14 mouse cellular contexts compared by ENCODE assay signal in genomic region chr19:40726148-40726547, GRCm38 (mm10). TPM values are rescaled to one million over a fixed set of nuclear protein-coding genes. Genes with fewer than 3 reads are reported as not detected.
DNase-seq lines count a peak whose midpoint lies in the region; ATAC-seq and TF ChIP-seq lines count a peak whose summit lies in the region.
"Had no signal": no experiment of that assay in that cellular context is flagged by ENCODE, and none has a peak within 500 bp of the region (broad histone marks: within the 10 kb centered on the region; RNA-seq: fewer than 3 reads in every experiment).

No protein-coding gene starts in this region.

- peaks cover 5% of the 10 kb centered on the region; the same call in 1 of the 2 replicates for H3K4me1 ChIP-seq in lung, postnatal 0 days (ENCODE audit: insufficient read depth, low read depth, low read length)
- no peaks in the 10 kb centered on the region; the same call in 1 of the 2 replicates for H3K4me1 ChIP-seq in lung, adult 2 months (ENCODE audit: control insufficient read depth, insufficient read depth, low read length)
- no peaks in the 10 kb centered on the region for H3K4me1 ChIP-seq in stomach, postnatal 0 days (replicated peaks; ENCODE audit: control insufficient read depth, insufficient read depth)
- H3K4me1 ChIP-seq in midbrain, embryonic 11.5 days (ENCODE audit: control insufficient read depth, insufficient read depth, low read length) = no peaks in the 10 kb centered on the region
- H3K4me1 ChIP-seq: neural tube, embryonic 12.5 days had no signal

- TF ChIP-seq EP300 in lung, postnatal 0 days (IDR thresholded peaks at IDR 0.05) = no peak
- no peak for TF ChIP-seq EP300 in stomach, postnatal 0 days (optimal IDR thresholded peaks at IDR 0.05)

- H3K9me3 ChIP-seq in lung, postnatal 0 days (ENCODE audit: low read length) = no peaks in the 10 kb centered on the region
- no peaks in the 10 kb centered on the region for H3K9me3 ChIP-seq in stomach, postnatal 0 days (ENCODE audit: control insufficient read depth, low read length)
- no peaks in the 10 kb centered on the region for H3K9me3 ChIP-seq in midbrain, embryonic 11.5 days (ENCODE audit: control insufficient read depth, low read length)
- H3K9me3 ChIP-seq: forebrain, embryonic 12.5 days; midbrain, embryonic 15.5 days; neural tube, embryonic 12.5 days had no signal

- peak; percentile 77 for ATAC-seq in lung, postnatal 0 days
- ATAC-seq in stomach, postnatal 0 days (ENCODE audit: low FRiP score, low TSS enrichment) = peak; percentile 28; the same call in 1 of the 2 replicates
- ATAC-seq in midbrain, embryonic 11.5 days (ENCODE audit: low FRiP score) = no peak
- ATAC-seq: midbrain, embryonic 15.5 days had no signal

- H3K9ac ChIP-seq in lung, postnatal 0 days (replicated peaks; ENCODE audit: low read depth) = no peak overlapping the region
- H3K9ac ChIP-seq in stomach, postnatal 0 days (ENCODE audit: low read length) = no peak overlapping the region
- H3K9ac ChIP-seq in midbrain, embryonic 11.5 days (ENCODE audit: low read length) = no peak overlapping the region
- H3K9ac ChIP-seq: forebrain, embryonic 12.5 days; midbrain, embryonic 15.5 days; neural tube, embryonic 12.5 days had no signal

- no peak overlapping the region for H3K4me2 ChIP-seq in lung, postnatal 0 days (replicated peaks; ENCODE audit: low read depth, low read length)
- no peak overlapping the region for H3K4me2 ChIP-seq in stomach, postnatal 0 days (replicated peaks; ENCODE audit: low read depth)
- H3K4me2 ChIP-seq in midbrain, embryonic 11.5 days = no peak overlapping the region
- H3K4me2 ChIP-seq: forebrain, embryonic 12.5 days; midbrain, embryonic 15.5 days; neural tube, embryonic 12.5 days had no signal

- H3K27me3 ChIP-seq in lung, postnatal 0 days (replicated peaks; ENCODE audit: insufficient read depth, low read length) = no peaks in the 10 kb centered on the region
- H3K27me3 ChIP-seq in stomach, postnatal 0 days (ENCODE audit: control insufficient read depth, insufficient read depth, low read length) = no peaks in the 10 kb centered on the region
- no peaks in the 10 kb centered on the region for H3K27me3 ChIP-seq in midbrain, embryonic 11.5 days (ENCODE audit: control insufficient read depth, insufficient read depth, low read length)
- H3K27me3 ChIP-seq: midbrain, embryonic 15.5 days; neural tube, embryonic 12.5 days had no signal

- no peak overlapping the region for H3K4me3 ChIP-seq in lung, postnatal 0 days (ENCODE audit: low read depth, low read length)
- no peak overlapping the region for H3K4me3 ChIP-seq in lung, adult 2 months (replicated peaks; ENCODE audit: extremely low read depth, low read depth, low read length)
- no peak overlapping the region for H3K4me3 ChIP-seq in stomach, postnatal 0 days (ENCODE audit: low read depth, low read length)
- no peak overlapping the region for H3K4me3 ChIP-seq in midbrain, embryonic 11.5 days (ENCODE audit: low read depth, low read length)
- H3K4me3 ChIP-seq: forebrain, embryonic 12.5 days; layer of hippocampus, adult 2 months; midbrain, embryonic 15.5 days; neural tube, embryonic 12.5 days had no signal

- no peaks in the 10 kb centered on the region for H3K36me3 ChIP-seq in lung, postnatal 0 days (ENCODE audit: insufficient read depth, low read length)
- H3K36me3 ChIP-seq in stomach, postnatal 0 days (ENCODE audit: control insufficient read depth, insufficient read depth, low read length) = no peaks in the 10 kb centered on the region; the same call in 1 of the 2 replicates
- H3K36me3 ChIP-seq in midbrain, embryonic 11.5 days (ENCODE audit: control insufficient read depth, insufficient read depth, low read length) = no peaks in the 10 kb centered on the region
- H3K36me3 ChIP-seq: forebrain, embryonic 12.5 days; midbrain, embryonic 15.5 days; neural tube, embryonic 12.5 days had no signal

- no peak overlapping the region for H3K27ac ChIP-seq in lung, postnatal 0 days (ENCODE audit: low read length)
- H3K27ac ChIP-seq in stomach, postnatal 0 days (replicated peaks) = no peak overlapping the region
- H3K27ac ChIP-seq in midbrain, embryonic 11.5 days (ENCODE audit: low read depth, low read length) = no peak overlapping the region
- H3K27ac ChIP-seq: forebrain, embryonic 12.5 days; layer of hippocampus, adult 2 months; midbrain, embryonic 15.5 days; neural tube, embryonic 12.5 days had no signal

- TF ChIP-seq POLR2A in lung, adult 2 months (IDR thresholded peaks at IDR 0.05; ENCODE audit: borderline replicate concordance, extremely low read depth, low read depth, low read length) = no peak

- intact Hi-C loops in heart, postnatal 14 days (cut with DNase I) = loop anchor here (10.0 kb wide), 1 partner anchor 381 kb away; no protein-coding TSS in a partner anchor

- 38% methylated on average over 4 of the region's 4 CpGs for WGBS in lung, postnatal 0 days
- 46% methylated on average over 4 of the region's 4 CpGs for WGBS in lung, adult 2 months
- 58% methylated on average over 4 of the region's 4 CpGs for WGBS in stomach, postnatal 0 days
- WGBS in midbrain, embryonic 11.5 days = 85% methylated on average over 4 of the region's 4 CpGs

- peak; percentile 45 for TF ChIP-seq CTCF in lung, postnatal 0 days (IDR thresholded peaks at IDR 0.05)
- TF ChIP-seq CTCF in lung, adult 2 months (IDR thresholded peaks at IDR 0.05; ENCODE audit: insufficient read depth, low read length) = no peak
- TF ChIP-seq CTCF in stomach, postnatal 0 days (IDR thresholded peaks at IDR 0.05; ENCODE audit: low read depth) = peak; percentile 26; the same call in 1 of the 2 replicates

- peak; percentile 58 for DNase-seq in gastrocnemius, adult 18-20 months (ENCODE audit: low spot score)
- no peak for DNase-seq in gastrocnemius, postnatal 10 days
- peak; percentile 52 for DNase-seq in lung, postnatal 0 days (ENCODE audit: low spot score)
- no peak for DNase-seq in lung, adult 2 months
- DNase-seq in heart, postnatal 14 days = peak; percentile 41 to 51
- no peak for DNase-seq in stomach, postnatal 0 days (ENCODE audit: low spot score)
- no peak for DNase-seq in midbrain, embryonic 11.5 days (ENCODE audit: low spot score, missing footprints)
- no peak for DNase-seq in B cell, adult 2 months
- DNase-seq: cerebellum, adult 2 months; thymus, adult 18-20 months had no signal

RNA-seq across cellular contexts. Expression of gene Cc2d2b, which starts 22.4 kb away (rescaled TPM):
- not detected for total RNA-seq in gastrocnemius, adult 18-20 months (2021)
- not detected for total RNA-seq in gastrocnemius, postnatal 10 days (2021)
- 0.21 and 0.33 TPM in 2 replicates for polyA plus RNA-seq in lung, postnatal 0 days (2015; fragmentation: Nextera tagmentation; extraction: Ambion mirVana)
- 0.02 TPM in 1 of 2 replicates, not detected in the other for polyA plus RNA-seq in lung, adult 2 months (2012; rRNA removed)
- total RNA-seq in heart, postnatal 14 days (2021) = not detected
- 0.12 and 0.21 TPM in 2 replicates for polyA plus RNA-seq in stomach, postnatal 0 days (2015; fragmentation: Nextera tagmentation; extraction: Ambion mirVana)
- 0.22 and 0.72 TPM in 2 replicates for polyA plus RNA-seq in midbrain, embryonic 11.5 days (2014; fragmentation: Nextera tagmentation; extraction: Ambion mirVana)
- polyA plus RNA-seq: midbrain, embryonic 15.5 days had no signal

Comparison
In these comparisons a context has a peak if more than half of its experiments do, and no peak if none do; other contexts are left out.
1. DNase-seq: peak in gastrocnemius, adult 18-20 months (single experiment), lung, postnatal 0 days (single experiment) and heart, postnatal 14 days (2 of 2); none in gastrocnemius, postnatal 10 days (single experiment), lung, adult 2 months (single experiment), stomach, postnatal 0 days (single experiment), midbrain, embryonic 11.5 days (single experiment) and B cell, adult 2 months (0 of 2).